14 mouse cellular contexts compared by ENCODE assay signal in genomic region chr7:62225184-62225583, GRCm38 (mm10).
DNase-seq lines count a peak whose midpoint lies in the region; ATAC-seq lines count a peak whose summit lies in the region.
"Had no signal": no experiment of that assay in that cellular context is flagged by ENCODE, and none has a peak within 500 bp of the region (broad histone marks: within the 10 kb centered on the region; RNA-seq: fewer than 3 reads in every experiment).

No protein-coding gene starts in this region.

- no peaks in the 10 kb centered on the region for H3K9me3 ChIP-seq in midbrain, embryonic 14.5 days (ENCODE audit: control insufficient read depth, low read length)

- no peaks in the 10 kb centered on the region for H3K4me1 ChIP-seq in midbrain, embryonic 14.5 days (ENCODE audit: control insufficient read depth, insufficient read depth, low read length)

- ATAC-seq in midbrain, embryonic 14.5 days (ENCODE audit: low FRiP score, low TSS enrichment): no peak

- H3K36me3 ChIP-seq in midbrain, embryonic 14.5 days (ENCODE audit: control insufficient read depth, insufficient read depth, low read length): no peaks in the 10 kb centered on the region

- peak; percentile 51 for DNase-seq in embryo, embryonic 10 days (ENCODE audit: low spot score)
- DNase-seq in embryo, embryonic 9.5 days (ENCODE audit: extremely low spot score): no peak
- peak; percentile 67 for DNase-seq in ES-CJ7 (ENCODE audit: low read depth, low spot score)
- DNase-seq in forelimb bud, embryonic 11.5 days (ENCODE audit: low read depth, low spot score): peak; percentile 60
- DNase-seq in midbrain, embryonic 14.5 days: peak; percentile 31
- DNase-seq in left cerebral cortex, adult 18-20 months (ENCODE audit: low spot score in 2 of 2): no peak
- DNase-seq in adrenal gland, adult 8-10 months: no peak
- no peak for DNase-seq in heart, adult 18-20 months
- DNase-seq: adrenal gland, postnatal 25 days; kidney, postnatal 14 days; layer of hippocampus, postnatal 36 days; thymus, adult 18-20 months had no signal

- no peak overlapping the region for H3K9ac ChIP-seq in midbrain, embryonic 14.5 days (replicated peaks; ENCODE audit: low read length)
- H3K9ac ChIP-seq: liver, embryonic 14.5 days had no signal

- H3K27me3 ChIP-seq in midbrain, embryonic 14.5 days (ENCODE audit: control insufficient read depth, insufficient read depth, low read length): no peaks in the 10 kb centered on the region

- H3K4me3 ChIP-seq in midbrain, embryonic 14.5 days (replicated peaks; ENCODE audit: low read depth, low read length): no peak overlapping the region
- H3K4me3 ChIP-seq: erythroblast, embryonic 14.5 days had no signal

- 28% methylated on average over 4 of the region's 4 CpGs for WGBS in midbrain, embryonic 14.5 days

- H3K27ac ChIP-seq in midbrain, embryonic 14.5 days (replicated peaks; ENCODE audit: low read depth, low read length): no peak overlapping the region
- H3K27ac ChIP-seq: liver, embryonic 14.5 days had no signal

- H3K4me2 ChIP-seq in midbrain, embryonic 14.5 days (ENCODE audit: low read length): 0 out of 2 replicates have a peak overlapping the region, but pooled peaks have one; percentile 14

Comparison
In these comparisons a context has a peak if more than half of its experiments do, and no peak if none do; other contexts are left out.
1. DNase-seq: peak in embryo, embryonic 10 days (single experiment), ES-CJ7 (single experiment), forelimb bud, embryonic 11.5 days (single experiment) and midbrain, embryonic 14.5 days (single experiment); none in embryo, embryonic 9.5 days (single experiment), left cerebral cortex, adult 18-20 months (0 of 2), adrenal gland, adult 8-10 months (single experiment) and heart, adult 18-20 months (0 of 2).